Mouse (Mus musculus) E14TG2a.4 (cell line): Measurements from ENCODE around the gene Tmem230.

Experiments used
- CTCF ChIP-seq: conservative IDR thresholded peaks from 2 replicates; pipeline ENCODE4 v1.5.1; 2014; ENCODE audit warnings: low read length
- POU5F1 ChIP-seq: IDR thresholded peaks from 2 replicates; pipeline ENCODE4 v1.6.1; 2014; ENCODE audit warnings: low read length, borderline replicate concordance

DNA sequence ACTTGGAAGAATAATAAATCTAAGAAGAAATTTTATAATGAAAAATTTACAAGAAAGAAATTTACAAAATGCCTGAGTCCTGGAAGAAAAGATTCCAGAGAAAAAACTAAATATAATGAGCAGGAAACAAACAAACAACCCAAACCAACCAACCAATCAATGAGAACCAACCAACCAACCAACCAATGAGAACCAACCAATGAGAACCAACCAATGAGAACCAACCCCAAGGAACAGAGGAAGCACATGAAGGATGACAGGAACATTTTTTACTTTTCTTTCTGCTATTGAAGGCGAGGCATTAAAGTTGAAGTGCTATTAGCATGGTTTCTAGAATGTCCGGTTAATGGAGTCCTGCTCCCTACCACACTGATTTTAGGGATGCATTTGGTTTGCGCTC, 13.0 kb upstream of the Tmem230 start:
- TF ChIP-seq CTCF (no peak), POU5F1 (no peak)
